Mouse (Mus musculus) liver, adult (tissue): ENCODE data around the gene Sh2d2a.

Experiments used
- GATA4 ChIP-seq: IDR thresholded peaks from 2 replicates; pipeline ENCODE4 v1.6.1; 2014; ENCODE audit warnings: mild to moderate bottlenecking, low read length; ENCODE audit not compliant: insufficient replicate concordance

The Sh2d2a gene

GRCm38 (mm10) chr3:87893367-87893905, 46.9 kb downstream of the Sh2d2a start:
- no peak for TF ChIP-seq GATA4

GRCm38 (mm10) chr3:87899266-87899665, 52.7 kb downstream of the Sh2d2a start:
- no peak for TF ChIP-seq GATA4

- no peak for TF ChIP-seq GATA4
Observed at GRCm38 (mm10) chr3:87899776-87900175, 53.2 kb downstream of the Sh2d2a start.

GRCm38 (mm10) chr3:87901036-87901624, 54.6 kb downstream of the Sh2d2a start:
- TF ChIP-seq GATA4: no peak

GRCm38 (mm10) chr3:87903821-87904220, 57.3 kb downstream of the Sh2d2a start:
- no peak for TF ChIP-seq GATA4
